Mouse (Mus musculus) cortical plate, adult 2 months (tissue): ENCODE data around the gene Tap1.

Source experiments
- CTCF ChIP-seq: fragments of 200-500 bp; IDR thresholded peaks from 2 replicates; pipeline ENCODE4 v1.5.1; 2011; ENCODE audit warnings: mild to moderate bottlenecking, control low read depth, low read length; ENCODE audit not compliant: insufficient read depth; ENCODE audit errors: extremely low read depth
- POLR2A ChIP-seq: fragments of 200-500 bp; IDR thresholded peaks from 2 replicates; pipeline ENCODE4 v1.6.1; 2011; ENCODE audit warnings: mild to moderate bottlenecking, low read length, control low read depth; ENCODE audit not compliant: insufficient read depth; ENCODE audit errors: extremely low read depth

DNA sequence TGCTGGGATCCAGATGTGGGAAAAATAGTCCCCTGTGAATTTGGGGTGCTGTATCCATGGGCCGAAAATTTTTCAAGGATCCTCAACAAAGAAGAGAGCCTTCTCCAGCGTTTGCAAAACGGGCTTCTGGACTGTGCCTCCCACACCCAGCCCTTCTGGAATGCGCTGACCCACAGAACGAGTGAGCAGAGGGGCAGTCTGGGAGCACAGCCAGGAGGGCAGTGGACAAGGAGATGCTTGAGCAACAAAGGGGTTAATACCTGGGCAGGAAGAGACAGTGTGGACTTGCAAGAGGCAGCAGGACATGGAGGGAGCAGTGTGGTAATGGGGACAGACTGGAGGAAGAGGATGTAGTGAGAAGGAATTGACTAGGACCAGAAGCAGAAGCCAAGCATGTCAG lies 31.8 kb upstream of the Tap1 start:
- TF ChIP-seq CTCF (no peak), POLR2A (no peak)
